Comparison of ENCODE assay signal across 8 mouse cellular contexts in the genomic region with DNA sequence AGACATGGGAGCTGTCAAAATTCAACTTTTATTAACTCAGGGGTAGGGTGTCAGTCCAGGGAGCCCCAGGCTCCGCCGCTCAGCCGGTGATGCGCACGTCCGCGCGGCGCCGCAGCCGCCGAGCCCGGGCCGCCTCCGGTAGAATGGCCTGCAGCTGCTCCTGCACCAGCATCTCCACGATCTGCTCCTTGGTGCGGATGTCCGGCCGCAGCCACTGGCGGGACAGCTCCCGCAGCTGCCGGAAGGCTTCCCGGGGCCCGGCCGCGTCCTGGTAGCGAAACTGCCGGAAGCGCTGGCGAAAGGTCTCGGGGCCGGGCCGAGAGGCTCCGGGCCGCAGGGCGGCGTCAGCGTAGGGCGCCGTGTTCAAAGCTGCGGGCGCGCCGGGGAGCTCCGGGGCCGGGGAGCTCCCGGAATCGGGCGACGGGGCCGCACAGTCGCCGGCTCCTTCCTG. TPM values are rescaled to one million over a fixed set of nuclear protein-coding genes. Genes with fewer than 3 reads are reported as not detected.
DNase-seq lines count a peak whose midpoint lies in the region; ATAC-seq lines count a peak whose summit lies in the region.

No protein-coding gene starts in this region.

- H3K27ac ChIP-seq in limb, embryonic 10.5 days = peak overlapping the region; percentile 99

- H3K4me3 ChIP-seq in limb, embryonic 10.5 days = peak overlapping the region; percentile 92

- DNase-seq in layer of hippocampus, adult 11-12 months (ENCODE audit: low spot score) = peak; percentile 37
- DNase-seq in layer of hippocampus, adult 9-10 months (ENCODE audit: low spot score) = no peak
- peak; percentile 51 for DNase-seq in gastrocnemius, postnatal 25 days
- peak; percentile 80 for DNase-seq in limb, embryonic 10.5 days (ENCODE audit: low spot score)
- peak; percentile 44 for DNase-seq in mesoderm, embryonic 11.5 days (ENCODE audit: low read depth, low spot score)
- peak; percentile 75 to 80 for DNase-seq in spleen, postnatal 10 days (ENCODE audit: low spot score in 2 of 2)

- H3K27me3 ChIP-seq in limb, embryonic 10.5 days (ENCODE audit: low read depth, poor library complexity, severe bottlenecking) = no peaks in the 10 kb centered on the region

- H3K4me1 ChIP-seq in limb, embryonic 10.5 days = peaks cover 20% of the 10 kb centered on the region

- H3K36me3 ChIP-seq in limb, embryonic 10.5 days = peaks cover 34% of the 10 kb centered on the region

- ATAC-seq in common myeloid progenitor, adult 5-6 weeks (replicated peaks; ENCODE audit: low read depth, poor library complexity, severe bottlenecking) = peak; percentile 27
- ATAC-seq in inflammation-experienced regulatory T-cells, adult 6 months = peak; percentile 24

- WGBS in limb, embryonic 10.5 days = under 1% methylated on average over 53 of the region's 53 CpGs

- H3K9me3 ChIP-seq in limb, embryonic 10.5 days (replicated peaks) = no peaks in the 10 kb centered on the region

RNA-seq across cellular contexts. Expression of gene Cnbd2, which starts 0.2 kb away (rescaled TPM):
- 5.8 and 6.7 TPM in 2 replicates for total RNA-seq in common myeloid progenitor, adult 5-6 weeks (2017)
- under 1 TPM; 0.84 to 0.91 TPM for total RNA-seq in gastrocnemius, postnatal 25 days (2021)
- polyA plus RNA-seq in inflammation-experienced regulatory T-cells, adult 6 months (2017; shearing (Covaris generic)) = 1 to 10 TPM; 5.3 to 7.5 (median 5.8) TPM
- polyA plus RNA-seq in limb, embryonic 10.5 days (2016; fragmentation: Nextera tagmentation; extraction: Ambion mirVana) = 2.6 TPM in 2 replicates

RNA-seq across cellular contexts. Expression of gene Scand1, which starts 0.6 kb away (rescaled TPM):
- 4.9 and 12.3 TPM in 2 replicates for total RNA-seq in common myeloid progenitor, adult 5-6 weeks (2017)
- 10 to 100 TPM; 58.5 to 59.5 TPM for total RNA-seq in gastrocnemius, postnatal 25 days (2021)
- polyA plus RNA-seq in inflammation-experienced regulatory T-cells, adult 6 months (2017; shearing (Covaris generic)) = 1 to 10 TPM in 2 of 3 experiments, not detected in 1; 2.8 to 5.1 TPM
- 53.3 and 61.0 TPM in 2 replicates for polyA plus RNA-seq in limb, embryonic 10.5 days (2016; fragmentation: Nextera tagmentation; extraction: Ambion mirVana)
